Mouse (Mus musculus) cerebellum, adult 2 months (tissue): ENCODE data around the gene Mrpl36.

Source experiments
- CTCF ChIP-seq: fragments of 200-500 bp; IDR thresholded peaks from 2 replicates; pipeline ENCODE4 v1.5.1; 2011; ENCODE audit warnings: low read depth, mild to moderate bottlenecking, control low read depth, low read length, moderate library complexity, borderline replicate concordance; ENCODE audit not compliant: insufficient read depth
- POLR2A ChIP-seq: fragments of 200-500 bp; IDR thresholded peaks from 2 replicates; pipeline ENCODE4 v1.6.1; 2011; ENCODE audit warnings: low read length, control low read depth, borderline replicate concordance; ENCODE audit not compliant: insufficient read depth

- TF ChIP-seq POLR2A (no peak), CTCF (no peak)
Measured at GRCm38 (mm10) chr13:73282407-73282806, 45.9 kb upstream of the Mrpl36 start.
